Comparison of ENCODE assay signal across 8 mouse cellular contexts in genomic region chr13:53309148-53309547, GRCm38 (mm10). TPM values are rescaled to one million over a fixed set of nuclear protein-coding genes. Genes with fewer than 3 reads are reported as not detected.
DNase-seq lines count a peak whose midpoint lies in the region; ATAC-seq and TF ChIP-seq lines count a peak whose summit lies in the region.

No protein-coding gene starts in this region.

- TF ChIP-seq EP300 in heart, adult 2 months (IDR thresholded peaks at IDR 0.05; ENCODE audit: insufficient read depth, low read depth, low read length): no peak

- 51% methylated on average over 9 of the region's 9 CpGs for WGBS in heart, adult 2 months
- WGBS in limb, embryonic 10.5 days: 13% methylated on average over 9 of the region's 9 CpGs

- no peak for TF ChIP-seq CTCF in heart, adult 2 months (IDR thresholded peaks at IDR 0.05)

- H3K9me3 ChIP-seq in limb, embryonic 10.5 days (replicated peaks): no peaks in the 10 kb centered on the region

- no peaks in the 10 kb centered on the region for H3K36me3 ChIP-seq in heart, adult 2 months (ENCODE audit: control insufficient read depth, insufficient read depth, low read length)
- no peaks in the 10 kb centered on the region for H3K36me3 ChIP-seq in limb, embryonic 10.5 days

- no peaks in the 10 kb centered on the region; the same call in none of the 2 replicates for H3K4me1 ChIP-seq in heart, adult 2 months (ENCODE audit: control insufficient read depth, insufficient read depth, low read length)
- peaks cover 40% of the 10 kb centered on the region for H3K4me1 ChIP-seq in limb, embryonic 10.5 days

- H3K27me3 ChIP-seq in heart, adult 2 months (ENCODE audit: control insufficient read depth, insufficient read depth, low read length): no peaks in the 10 kb centered on the region; the same call in 1 of the 2 replicates
- no peaks in the 10 kb centered on the region for H3K27me3 ChIP-seq in limb, embryonic 10.5 days (ENCODE audit: low read depth, poor library complexity, severe bottlenecking)

- no peak for TF ChIP-seq POLR2A in heart, adult 2 months (IDR thresholded peaks at IDR 0.05; ENCODE audit: insufficient read depth, low read depth, low read length)

- H3K9ac ChIP-seq in heart, adult 2 months (ENCODE audit: low read depth, low read length): no peak overlapping the region

- H3K79me2 ChIP-seq in heart, adult 2 months (replicated peaks; ENCODE audit: control insufficient read depth, insufficient read depth, low read length): no peaks in the 10 kb centered on the region

- H3K4me3 ChIP-seq in heart, adult 2 months: no peak overlapping the region; the same call in 1 of the 2 replicates
- peak overlapping the region; percentile 36 for H3K4me3 ChIP-seq in limb, embryonic 10.5 days

- no peak overlapping the region for H3K27ac ChIP-seq in heart, adult 2 months
- peak overlapping the region; percentile 92 for H3K27ac ChIP-seq in limb, embryonic 10.5 days

- DNase-seq in heart, adult 2 months: peak; percentile 9 to 18
- DNase-seq in heart, postnatal 25 days (ENCODE audit: low spot score): no peak
- DNase-seq in thymus, postnatal 4 days: peak; percentile 31
- no peak for DNase-seq in thymus, postnatal 14 days
- DNase-seq in limb, embryonic 10.5 days (ENCODE audit: low spot score): peak; percentile 69
- no peak for DNase-seq in frontal cortex, postnatal 14 days (ENCODE audit: low spot score in 2 of 2)
- DNase-seq in c-Kit-positive CD71-positive TER-119-positive erythroid progenitor cells, embryonic 14.5 days (ENCODE audit: low spot score): no peak

- no peak for ATAC-seq in erythroid progenitor cell, adult 5-6 weeks (replicated peaks; ENCODE audit: low FRiP score, poor library complexity, severe bottlenecking)

- intact Hi-C loops in heart, adult 2 months (cut with DNase I): no loop called here
- intact Hi-C loops in heart, postnatal 25 days (cut with DNase I): no loop called here

RNA-seq across cellular contexts. Expression of gene Ror2, which starts 23.2 kb away (rescaled TPM):
- total RNA-seq in heart, adult 2 months (2021): 1 to 10 TPM; 1.1 to 1.9 TPM
- polyA plus RNA-seq in heart, adult 2 months (2012; rRNA removed): 1.5 and 1.6 TPM in 2 replicates
- 1 to 10 TPM; 1.5 to 1.8 TPM for total RNA-seq in heart, postnatal 25 days (2021)
- 37.9 and 40.1 TPM in 2 replicates for polyA plus RNA-seq in limb, embryonic 10.5 days (2016; fragmentation: Nextera tagmentation; extraction: Ambion mirVana)
- total RNA-seq in erythroid progenitor cell, adult 5-6 weeks (2015; ENCODE audit: low replicate concordance): not detected in 2 replicates
- total RNA-seq in erythroid progenitor cell, adult 5-6 weeks (2017; ENCODE audit: low replicate concordance): not detected in 2 replicates

Comparison
In these comparisons a context has a peak if more than half of its experiments do, and no peak if none do; other contexts are left out.
1. DNase-seq: peak in heart, adult 2 months (2 of 2), thymus, postnatal 4 days (single experiment) and limb, embryonic 10.5 days (single experiment); none in heart, postnatal 25 days (single experiment), thymus, postnatal 14 days (single experiment), frontal cortex, postnatal 14 days (0 of 2) and c-Kit-positive CD71-positive TER-119-positive erythroid progenitor cells, embryonic 14.5 days (single experiment).